Mouse (Mus musculus) midbrain, postnatal 0 days (tissue): ENCODE measurements around the gene Acd. TPM values are rescaled to one million over a fixed set of nuclear protein-coding genes. Genes with fewer than 3 reads are reported as not detected.

Source experiments
- ATAC-seq: fragments of 200-750 bp; cut with Nextera tagmentation; 2 replicates; pipeline ENCODE4 v1.8.0; 2017; ENCODE audit warnings: moderate number of reproducible peaks, mild to moderate bottlenecking, moderate TSS enrichment, moderate library complexity; ENCODE audit not compliant: low FRiP score
- DNase-seq: peaks from one replicate; pipeline ENCODE4 v3.0.0-alpha.2; 2015; ENCODE audit warnings: low spot score
- H3K27ac ChIP-seq: fragments of 300-500 bp; sonication (generic); 2 replicates; pipeline ENCODE4 v1.5.1; 2014; ENCODE audit warnings: low read depth, mild to moderate bottlenecking, low read length, mixed read lengths
- H3K27me3 ChIP-seq: fragments of 300-500 bp; sonication (generic); 2 replicates; pipeline ENCODE4 v1.6.1; 2014; ENCODE audit warnings: low read length, control low read depth, mixed read lengths; ENCODE audit not compliant: insufficient read depth
- H3K36me3 ChIP-seq: fragments of 300-500 bp; sonication (generic); 2 replicates; pipeline ENCODE4 v1.6.1; 2014; ENCODE audit warnings: low read length, control low read depth, mixed read lengths; ENCODE audit not compliant: insufficient read depth
- H3K4me1 ChIP-seq: fragments of 300-500 bp; sonication (generic); 2 replicates; pipeline ENCODE4 v1.6.1; 2014; ENCODE audit warnings: mild to moderate bottlenecking, control low read depth, antibody characterized with exemption, low read length, mixed read lengths; ENCODE audit not compliant: insufficient read depth
- H3K4me2 ChIP-seq: fragments of 300-500 bp; sonication (generic); 2 replicates; pipeline ENCODE4 v1.6.1; 2014; ENCODE audit warnings: low read depth, mild to moderate bottlenecking, low read length, mixed read lengths; ENCODE audit not compliant: poor library complexity, severe bottlenecking
- H3K4me3 ChIP-seq: fragments of 300-500 bp; sonication (generic); 2 replicates; pipeline ENCODE4 v1.5.1; 2014; ENCODE audit warnings: low read depth, mild to moderate bottlenecking, low read length, moderate library complexity
- H3K9ac ChIP-seq: fragments of 300-500 bp; sonication (generic); replicated peaks from 2 replicates; pipeline ENCODE4 v1.6.1; 2014; ENCODE audit warnings: mild to moderate bottlenecking, low read length, moderate library complexity, mixed read lengths; ENCODE audit not compliant: poor library complexity, severe bottlenecking
- H3K9me3 ChIP-seq: fragments of 300-500 bp; sonication (generic); 2 replicates; pipeline ENCODE4 v1.6.1; 2016; ENCODE audit warnings: low read length, control low read depth
- CTCF ChIP-seq: IDR thresholded peaks from 2 replicates; pipeline ENCODE4 v1.5.1; 2016; ENCODE audit warnings: antibody characterized with exemption, mild to moderate bottlenecking
- WGBS: fragments of 180-500 bp; shearing (Covaris S2); extraction: QIAGEN DNeasy Blood & Tissue Kit; methylation state at CpG from one replicate; pipeline ENCODE4 v1.1.7; 2014; 5-methylcytosine and 5-hydroxymethylcytosine counted together
- polyA plus RNA-seq: library from polyadenylated mRNA; unstranded; fragments of >200 nt; fragmentation: Nextera tagmentation; extraction: Ambion mirVana; gene quantifications from 2 replicates; pipeline ENCODE4 v1.2.1, GENCODE M21; 2015
- total RNA-seq: library from RNA; depleted of rRNA; stranded (reverse); fragments of >200 nt; gene quantifications from 2 replicates; pipeline ENCODE4 v1.2.3, GENCODE M21; 2014

Gene Acd
- total and polyA plus RNA-seq, 2 experiments from 2014 or later, result 32.0 to 84.7 TPM

DNA sequence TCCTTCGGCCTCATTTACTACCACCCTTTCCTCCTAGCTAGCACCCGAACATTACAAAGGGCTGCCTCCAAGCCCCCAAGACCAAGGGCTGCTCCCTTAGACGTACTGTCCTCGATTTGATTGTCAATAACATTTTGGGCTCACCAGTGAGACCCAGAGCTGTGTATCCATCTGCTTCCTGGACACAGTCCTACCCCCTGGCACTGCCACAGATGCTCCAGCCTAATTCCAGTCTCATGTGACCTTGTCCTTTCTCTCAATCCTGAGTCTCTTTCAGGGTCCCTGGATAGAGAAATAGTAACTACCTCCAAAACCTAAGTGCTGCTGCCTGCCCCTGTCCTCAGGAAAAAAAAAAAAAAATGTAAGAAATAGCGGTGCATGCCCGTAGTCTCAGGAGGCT is 4.1 kb upstream of the Acd start:
- no peak for ATAC-seq
- peaks cover 11% of the 10 kb centered on the region for H3K4me1 ChIP-seq
- peaks cover 15% of the 10 kb centered on the region; the same call in 1 of the 2 replicates for H3K36me3 ChIP-seq
- H3K9ac ChIP-seq, result no peak overlapping the region
- no peaks in the 10 kb centered on the region for H3K27me3 ChIP-seq
- DNase-seq, result peak; percentile 27
- WGBS, result 93% methylated on average over 6 of the region's 6 CpGs
- no peak overlapping the region for H3K4me3 ChIP-seq
- TF ChIP-seq CTCF, result no peak
- H3K27ac ChIP-seq, result no peak overlapping the region
- no peak overlapping the region for H3K4me2 ChIP-seq
- H3K9me3 ChIP-seq, result no peaks in the 10 kb centered on the region

DNA sequence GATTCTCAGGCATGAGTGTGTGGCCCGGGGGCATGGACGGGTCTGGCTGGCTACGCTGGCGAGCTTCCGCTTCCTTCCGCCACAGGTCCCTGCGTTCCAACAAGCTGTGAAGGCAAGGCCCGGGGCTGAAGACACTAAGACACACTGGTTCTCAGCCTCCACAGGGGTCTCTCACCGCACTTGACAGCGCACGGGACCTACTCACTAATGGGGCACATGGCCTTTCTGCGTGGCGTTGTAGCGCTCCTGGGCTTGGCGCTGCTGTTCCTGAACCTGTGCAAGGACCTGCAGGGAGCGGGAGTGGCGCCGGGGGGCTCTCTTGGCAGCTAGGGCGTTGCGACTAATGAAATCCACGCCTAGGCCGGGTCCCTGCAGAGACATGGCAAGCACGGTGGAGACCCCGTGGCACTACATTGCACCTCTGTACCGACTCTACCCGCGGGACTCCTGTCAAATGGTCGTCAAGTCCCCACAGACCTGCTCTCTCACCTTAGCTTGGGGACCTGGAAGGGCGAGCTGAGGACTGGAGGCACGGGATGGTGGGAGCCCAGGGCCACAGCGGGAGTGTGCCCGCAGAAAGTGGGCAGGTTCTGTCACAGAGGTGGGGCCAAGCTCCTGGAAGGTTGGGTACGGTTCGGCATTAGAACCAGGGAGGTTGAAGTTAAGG is 3.4 kb upstream of the Acd start:
- Histone ChIP-seq H3K36me3 (peaks cover 17% of the 10 kb centered on the region; the same call in 1 of the 2 replicates), H3K9ac (no peak overlapping the region), H3K4me3 (no peak overlapping the region), H3K9me3 (no peaks in the 10 kb centered on the region), H3K4me2 (no peak overlapping the region), H3K27ac (no peak overlapping the region), H3K27me3 (no peaks in the 10 kb centered on the region), H3K4me1 (peaks cover 14% of the 10 kb centered on the region)
- TF ChIP-seq CTCF, result no peak
- ATAC-seq (no peak), DNase-seq (no peak)
- WGBS, result 92% methylated on average over 34 of the region's 34 CpGs

DNA sequence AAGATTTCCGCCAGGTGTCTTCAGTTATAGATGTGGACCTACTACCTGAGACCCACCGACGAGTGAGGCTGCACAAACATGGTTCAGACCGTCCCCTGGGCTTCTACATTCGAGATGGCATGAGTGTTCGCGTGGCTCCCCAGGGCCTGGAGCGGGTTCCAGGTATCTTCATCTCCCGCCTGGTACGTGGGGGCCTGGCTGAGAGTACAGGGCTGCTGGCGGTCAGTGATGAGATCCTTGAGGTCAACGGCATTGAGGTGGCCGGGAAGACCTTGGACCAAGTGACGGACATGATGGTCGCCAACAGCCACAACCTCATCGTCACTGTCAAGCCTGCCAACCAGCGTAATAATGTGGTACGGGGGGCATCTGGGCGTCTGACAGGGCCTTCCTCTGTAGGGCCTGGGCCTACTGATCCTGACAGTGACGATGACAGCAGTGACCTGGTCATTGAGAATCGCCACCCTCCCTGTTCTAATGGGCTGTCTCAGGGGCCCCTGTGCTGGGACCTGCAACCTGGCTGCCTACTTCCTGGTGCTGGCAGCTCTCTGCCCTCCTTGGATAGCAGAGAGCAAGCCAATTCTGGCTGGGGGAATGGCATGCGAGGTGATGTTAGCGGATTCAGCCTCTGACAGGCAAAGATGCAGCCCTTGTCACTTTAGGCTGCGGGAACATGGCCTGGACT is 2.0 kb upstream of the Acd start:
- Histone ChIP-seq H3K27me3 (no peaks in the 10 kb centered on the region), H3K9me3 (no peaks in the 10 kb centered on the region), H3K4me3 (no peak overlapping the region; the same call in 1 of the 2 replicates), H3K36me3 (peaks cover 26% of the 10 kb centered on the region), H3K27ac (no peak overlapping the region), H3K9ac (0 out of 2 replicates have a peak overlapping the region, but pooled peaks have one; percentile 65), H3K4me1 (peaks cover 14% of the 10 kb centered on the region), H3K4me2 (no peak overlapping the region)
- DNase-seq (no peak), ATAC-seq (no peak)
- 94% methylated on average over 24 of the region's 24 CpGs for WGBS
- no peak for TF ChIP-seq CTCF

DNA sequence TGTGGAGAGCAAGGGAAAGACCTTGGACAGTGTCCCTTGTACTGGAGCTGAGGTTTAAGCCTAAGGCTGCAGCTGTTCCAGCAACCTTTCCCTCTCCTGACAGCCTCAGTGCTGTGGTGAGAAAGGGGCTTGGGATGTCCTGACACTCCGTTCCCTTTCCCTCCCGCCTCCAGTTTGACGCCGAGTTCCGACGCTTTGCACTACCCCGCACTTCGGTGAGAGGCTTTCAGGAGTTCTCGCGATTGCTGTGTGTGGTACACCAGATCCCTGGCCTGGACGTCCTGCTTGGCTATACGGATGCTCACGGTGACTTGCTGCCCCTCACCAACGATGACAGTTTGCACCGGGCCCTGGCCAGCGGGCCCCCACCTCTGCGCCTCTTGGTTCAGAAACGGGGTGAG is 1.1 kb upstream of the Acd start:
- Histone ChIP-seq H3K27me3 (no peaks in the 10 kb centered on the region), H3K27ac (peak overlapping the region; percentile 86), H3K4me2 (peak overlapping the region; percentile 96), H3K9ac (peak overlapping the region; percentile 65), H3K9me3 (no peaks in the 10 kb centered on the region), H3K4me1 (peaks cover 11% of the 10 kb centered on the region), H3K4me3 (peak overlapping the region; percentile 67), H3K36me3 (peaks cover 34% of the 10 kb centered on the region)
- TF ChIP-seq CTCF, result no peak
- 36% methylated on average over 18 of the region's 18 CpGs for WGBS
- peak; percentile 19 for DNase-seq
- peak; percentile 8 for ATAC-seq

DNA sequence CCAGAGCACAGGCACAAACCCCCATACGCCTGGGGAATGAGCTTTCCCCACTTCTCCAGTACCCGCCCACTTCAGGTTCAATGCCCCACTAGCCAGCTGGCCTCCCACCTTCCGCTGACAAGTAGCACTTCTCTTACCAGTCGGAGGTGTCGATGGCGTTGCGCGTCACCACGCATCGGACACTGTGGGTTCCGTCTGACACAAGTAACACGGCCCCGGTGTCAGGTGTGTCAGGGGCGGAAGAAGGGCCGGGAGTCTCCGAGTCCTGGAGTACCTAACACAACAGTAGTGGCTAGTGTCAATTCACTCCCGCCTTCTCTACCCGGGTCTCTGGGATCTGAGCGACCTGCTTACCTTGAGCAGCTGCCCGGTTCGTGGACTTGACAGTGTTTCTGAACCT is 336 bp downstream of the Acd start:
- ATAC-seq (peak; percentile 41), DNase-seq (peak; percentile 36)
- Histone ChIP-seq H3K4me3 (peak overlapping the region; percentile 67), H3K9me3 (no peaks in the 10 kb centered on the region), H3K9ac (peak overlapping the region; percentile 65), H3K4me1 (peaks cover 11% of the 10 kb centered on the region), H3K4me2 (peak overlapping the region; percentile 96), H3K27me3 (no peaks in the 10 kb centered on the region), H3K36me3 (peaks cover 40% of the 10 kb centered on the region), H3K27ac (peak overlapping the region; percentile 86)
- no peak for TF ChIP-seq CTCF
- under 1% methylated on average over 21 of the region's 21 CpGs for WGBS
